In the genomic region with DNA sequence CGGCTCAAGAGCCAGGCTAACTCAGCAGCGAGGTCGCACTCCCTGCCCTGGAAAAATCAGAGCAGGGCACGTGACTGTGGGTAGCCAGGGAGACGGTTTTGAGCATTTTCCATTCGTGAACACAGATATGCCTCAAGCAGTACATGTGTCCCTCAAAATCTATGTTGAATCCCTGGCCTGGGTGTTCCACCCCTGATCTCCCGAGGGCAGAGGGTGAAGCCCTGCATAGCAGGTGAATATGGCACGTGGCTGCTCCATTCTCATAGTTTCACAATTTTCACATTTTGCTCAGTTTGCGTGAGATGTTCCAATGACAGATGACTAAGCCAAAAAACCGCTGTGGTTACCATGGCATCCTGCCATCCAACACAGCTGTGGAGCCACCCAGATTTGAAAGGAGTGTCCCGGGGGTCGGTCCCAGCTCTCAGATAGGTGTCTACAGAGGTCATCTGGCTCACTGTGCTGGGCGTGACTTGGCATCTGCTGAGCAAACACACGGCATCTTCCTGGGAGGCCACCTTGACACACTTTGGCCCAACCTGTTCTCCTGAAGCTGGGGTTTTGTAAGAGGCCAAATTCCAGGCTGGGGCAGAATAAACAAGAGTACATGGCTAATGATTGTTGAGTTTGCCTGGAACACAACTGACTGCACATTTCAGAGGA, we compare ENCODE assay signal across 9 mouse cellular contexts. TPM values are rescaled to one million over a fixed set of nuclear protein-coding genes. Genes with fewer than 3 reads are reported as not detected.
DNase-seq lines count a peak whose midpoint lies in the region; ATAC-seq and TF ChIP-seq lines count a peak whose summit lies in the region.
"Had no signal": no experiment of that assay in that cellular context is flagged by ENCODE, and none has a peak within 500 bp of the region (broad histone marks: within the 10 kb centered on the region; RNA-seq: fewer than 3 reads in every experiment).

No protein-coding gene starts in this region.

- no peaks in the 10 kb centered on the region for H3K9me3 ChIP-seq in MEL (replicated peaks; ENCODE audit: insufficient read depth, low read length)
- no peaks in the 10 kb centered on the region for H3K9me3 ChIP-seq in intestine, embryonic 16.5 days (ENCODE audit: control insufficient read depth, low read length)
- no peaks in the 10 kb centered on the region for H3K9me3 ChIP-seq in lung, embryonic 15.5 days
- no peaks in the 10 kb centered on the region for H3K9me3 ChIP-seq in stomach, postnatal 0 days (ENCODE audit: control insufficient read depth, low read length)
- H3K9me3 ChIP-seq in hindbrain, embryonic 12.5 days (replicated peaks): no peaks in the 10 kb centered on the region
- H3K9me3 ChIP-seq: hindbrain, embryonic 15.5 days had no signal

- TF ChIP-seq EP300 in MEL (IDR thresholded peaks at IDR 0.05; ENCODE audit: low read depth in 1 of 2, low read length in 2 of 2): 0 out of 4 replicates have a peak, but pooled peaks of 1 of the 2 experiments have one; percentile 22
- TF ChIP-seq EP300 in stomach, postnatal 0 days (optimal IDR thresholded peaks at IDR 0.05): no peak

- DNase-seq in 3134 (ENCODE audit: extremely low read depth, insufficient read length, low spot score): peak; percentile 85
- peak; percentile 64 for DNase-seq in MEL (ENCODE audit: low read depth, low spot score)
- DNase-seq in cerebellum, postnatal 10 days: peak; percentile 52 to 55
- DNase-seq in stomach, postnatal 0 days (ENCODE audit: low spot score): peak; percentile 86
- no peak for DNase-seq in frontal cortex, postnatal 36 days (ENCODE audit: low spot score in 2 of 2)

- TF ChIP-seq CTCF in MEL (IDR thresholded peaks at IDR 0.05 in 2 of 3, conservative IDR thresholded peaks at IDR 0.05 in 1 of 3; ENCODE audit: control insufficient read depth in 1 of 3, insufficient read depth in 1 of 3, low read depth in 2 of 3, low read length in 3 of 3, poor library complexity in 1 of 3, severe bottlenecking in 1 of 3): no peak
- no peak for TF ChIP-seq CTCF in stomach, postnatal 0 days (IDR thresholded peaks at IDR 0.05; ENCODE audit: low read depth)

- H3K27ac ChIP-seq in MEL (ENCODE audit: control insufficient read depth, low read depth, low read length): no peak overlapping the region
- H3K27ac ChIP-seq in intestine, embryonic 16.5 days (ENCODE audit: low read length): peak overlapping the region; percentile 63
- peak overlapping the region; percentile 23 for H3K27ac ChIP-seq in lung, embryonic 15.5 days
- peak overlapping the region; percentile 74 for H3K27ac ChIP-seq in stomach, postnatal 0 days (replicated peaks)
- H3K27ac ChIP-seq in hindbrain, embryonic 12.5 days: no peak overlapping the region
- H3K27ac ChIP-seq: hindbrain, embryonic 15.5 days had no signal

- 0 out of 4 replicates have a peak, but pooled peaks cover 0 to 2% of the 10 kb centered on the region in 2 experiments for H3K27me3 ChIP-seq in MEL (ENCODE audit: control insufficient read depth in 1 of 2, insufficient read depth in 2 of 2, low read length in 2 of 2)
- H3K27me3 ChIP-seq in intestine, embryonic 16.5 days (replicated peaks; ENCODE audit: control insufficient read depth, insufficient read depth, low read length): no peaks in the 10 kb centered on the region
- H3K27me3 ChIP-seq in lung, embryonic 15.5 days: no peaks in the 10 kb centered on the region
- H3K27me3 ChIP-seq in stomach, postnatal 0 days (ENCODE audit: control insufficient read depth, insufficient read depth, low read length): no peaks in the 10 kb centered on the region
- H3K27me3 ChIP-seq in hindbrain, embryonic 12.5 days: no peaks in the 10 kb centered on the region
- H3K27me3 ChIP-seq: hindbrain, embryonic 15.5 days had no signal

- 50% methylated on average over 14 of the region's 14 CpGs for WGBS in intestine, embryonic 16.5 days
- 41% methylated on average over 14 of the region's 14 CpGs for WGBS in lung, embryonic 15.5 days
- 40% methylated on average over 14 of the region's 14 CpGs for WGBS in stomach, postnatal 0 days
- WGBS in hindbrain, embryonic 12.5 days: 80% methylated on average over 14 of the region's 14 CpGs

- H3K4me3 ChIP-seq in MEL (ENCODE audit: control insufficient read depth in 1 of 2, insufficient read depth in 1 of 2, low read depth in 2 of 2, low read length in 2 of 2): no peak overlapping the region
- no peak overlapping the region for H3K4me3 ChIP-seq in intestine, embryonic 16.5 days (ENCODE audit: low read length)
- no peak overlapping the region for H3K4me3 ChIP-seq in lung, embryonic 15.5 days
- no peak overlapping the region for H3K4me3 ChIP-seq in stomach, postnatal 0 days (ENCODE audit: low read depth, low read length)
- H3K4me3 ChIP-seq in hindbrain, embryonic 12.5 days: no peak overlapping the region
- H3K4me3 ChIP-seq: hindbrain, embryonic 15.5 days had no signal

- TF ChIP-seq POLR2A in MEL (IDR thresholded peaks at IDR 0.05; ENCODE audit: control insufficient read depth in 1 of 2, insufficient read depth in 1 of 2, low read depth in 1 of 2, low read length in 2 of 2, poor library complexity in 1 of 2): no peak

- peaks cover 0 to 2% of the 10 kb centered on the region in 2 experiments; a peak in 1 of 4 replicates for H3K36me3 ChIP-seq in MEL (ENCODE audit: control insufficient read depth in 1 of 2, insufficient read depth in 2 of 2, low read length in 2 of 2)
- no peaks in the 10 kb centered on the region for H3K36me3 ChIP-seq in intestine, embryonic 16.5 days (ENCODE audit: control insufficient read depth, insufficient read depth, low read length)
- H3K36me3 ChIP-seq in lung, embryonic 15.5 days: no peaks in the 10 kb centered on the region
- no peaks in the 10 kb centered on the region for H3K36me3 ChIP-seq in stomach, postnatal 0 days (ENCODE audit: control insufficient read depth, insufficient read depth, low read length)
- H3K36me3 ChIP-seq in hindbrain, embryonic 12.5 days: no peaks in the 10 kb centered on the region
- H3K36me3 ChIP-seq: hindbrain, embryonic 15.5 days had no signal

- no peaks in the 10 kb centered on the region for H3K79me2 ChIP-seq in MEL (ENCODE audit: control insufficient read depth, insufficient read depth, low read length, poor library complexity)

- H3K4me1 ChIP-seq in MEL (ENCODE audit: control insufficient read depth in 1 of 2, insufficient read depth in 2 of 2, low read length in 2 of 2): peaks cover 2 to 27% of the 10 kb centered on the region in 2 experiments
- H3K4me1 ChIP-seq in intestine, embryonic 16.5 days (ENCODE audit: control insufficient read depth, insufficient read depth, low read length): peaks cover 14% of the 10 kb centered on the region; the same call in 1 of the 2 replicates
- H3K4me1 ChIP-seq in lung, embryonic 15.5 days: peaks cover 24% of the 10 kb centered on the region
- H3K4me1 ChIP-seq in stomach, postnatal 0 days (replicated peaks; ENCODE audit: control insufficient read depth, insufficient read depth): no peaks in the 10 kb centered on the region
- peaks cover 19% of the 10 kb centered on the region for H3K4me1 ChIP-seq in hindbrain, embryonic 12.5 days

- ATAC-seq in intestine, embryonic 16.5 days: peak; percentile 89
- peak; percentile 60 for ATAC-seq in lung, embryonic 15.5 days (ENCODE audit: borderline replicate concordance, extremely low read depth, low FRiP score, low TSS enrichment)
- ATAC-seq in stomach, postnatal 0 days (ENCODE audit: low FRiP score, low TSS enrichment): peak; percentile 82
- ATAC-seq in hindbrain, embryonic 12.5 days (ENCODE audit: low FRiP score): no peak

- no peak for TF ChIP-seq RAD21 in MEL (IDR thresholded peaks at IDR 0.05; ENCODE audit: low read depth, low read length)

- 0 out of 2 replicates have a peak overlapping the region, but pooled peaks have one; percentile 20 for H3K4me2 ChIP-seq in intestine, embryonic 16.5 days (ENCODE audit: low read depth, low read length)
- 0 out of 2 replicates have a peak overlapping the region, but pooled peaks have one; percentile 13 for H3K4me2 ChIP-seq in lung, embryonic 15.5 days
- H3K4me2 ChIP-seq in stomach, postnatal 0 days (replicated peaks; ENCODE audit: low read depth): no peak overlapping the region
- no peak overlapping the region for H3K4me2 ChIP-seq in hindbrain, embryonic 12.5 days (replicated peaks)
- H3K4me2 ChIP-seq: hindbrain, embryonic 15.5 days had no signal

- no peak overlapping the region for H3K9ac ChIP-seq in MEL (ENCODE audit: control insufficient read depth, low read depth, low read length, poor library complexity, severe bottlenecking)
- H3K9ac ChIP-seq in intestine, embryonic 16.5 days (ENCODE audit: low read depth, low read length): no peak overlapping the region
- H3K9ac ChIP-seq in lung, embryonic 15.5 days: no peak overlapping the region
- no peak overlapping the region for H3K9ac ChIP-seq in stomach, postnatal 0 days (ENCODE audit: low read length)
- no peak overlapping the region for H3K9ac ChIP-seq in hindbrain, embryonic 12.5 days
- H3K9ac ChIP-seq: hindbrain, embryonic 15.5 days had no signal

TF ChIP-seq in MEL, 35 proteins besides CTCF, POLR2A, EP300 and RAD21 (continues in another document):
- TF ChIP-seq ZKSCAN1 (IDR thresholded peaks at IDR 0.05; ENCODE audit: low read depth, low read length) (no peak), BHLHE40 (IDR thresholded peaks at IDR 0.05; ENCODE audit: borderline replicate concordance, low read depth, low read length) (0 out of 2 replicates have a peak, but pooled peaks have one; percentile 40), SMC3 (IDR thresholded peaks at IDR 0.05; ENCODE audit: low read depth, low read length) (no peak), ZMIZ1 (IDR thresholded peaks at IDR 0.05; ENCODE audit: low read depth, low read length) (no peak), ETS1 (IDR thresholded peaks at IDR 0.05; ENCODE audit: low read depth, low read length) (peak; percentile 83), GATA1 (IDR thresholded peaks at IDR 0.05; ENCODE audit: low read depth, low read length) (no peak), USF1 (IDR thresholded peaks at IDR 0.05; ENCODE audit: low read depth, low read length) (peak; percentile 76), JUND (IDR thresholded peaks at IDR 0.05; ENCODE audit: low read depth, low read length) (no peak), RCOR1 (IDR thresholded peaks at IDR 0.05; ENCODE audit: low read depth, low read length) (peak; percentile 64; the same call in 1 of the 2 replicates), CHD2 (IDR thresholded peaks at IDR 0.05; ENCODE audit: low read length) (no peak), MAX (IDR thresholded peaks at IDR 0.05; ENCODE audit: low read length) (peak; percentile 29; the same call in 1 of the 2 replicates), MXI1 (IDR thresholded peaks at IDR 0.05; ENCODE audit: low read depth, low read length) (no peak)

RNA-seq across cellular contexts. Expression of gene Cpeb4, which starts 47.4 kb away (rescaled TPM):
- total RNA-seq in MEL (2012; rRNA removed): 3.4 and 3.8 TPM in 2 replicates
- 1 to 10 TPM in 1 of 2 experiments, not detected in 1; 4.9 TPM for polyA plus RNA-seq in MEL (2012; ENCODE audit: insufficient read depth in 1 of 2, insufficient read length in 2 of 2, low read depth in 1 of 2, low replicate concordance in 2 of 2, missing spikeins in 1 of 2)
- polyA plus RNA-seq in intestine, embryonic 16.5 days (2015; fragmentation: Nextera tagmentation; extraction: Ambion mirVana): 3.0 and 5.2 TPM in 2 replicates
- polyA plus RNA-seq in lung, embryonic 15.5 days (2015; fragmentation: Nextera tagmentation; extraction: Ambion mirVana): 2.9 and 3.3 TPM in 2 replicates
- polyA plus RNA-seq in stomach, postnatal 0 days (2015; fragmentation: Nextera tagmentation; extraction: Ambion mirVana): 5.7 and 6.1 TPM in 2 replicates
- 16.0 and 18.6 TPM in 2 replicates for polyA plus RNA-seq in hindbrain, embryonic 12.5 days (2016; fragmentation: Nextera tagmentation; extraction: Ambion mirVana)

Comparison
In these comparisons a context has a peak if more than half of its experiments do, and no peak if none do; other contexts are left out.
1. DNase-seq: peak in 3134 (single experiment), MEL (single experiment), cerebellum, postnatal 10 days (2 of 2) and stomach, postnatal 0 days (single experiment); none in frontal cortex, postnatal 36 days (0 of 2).
2. H3K27ac ChIP-seq: peak in intestine, embryonic 16.5 days (single experiment), lung, embryonic 15.5 days (single experiment) and stomach, postnatal 0 days (single experiment); none in MEL (single experiment) and hindbrain, embryonic 12.5 days (single experiment).
3. H3K4me2 ChIP-seq: peak in intestine, embryonic 16.5 days (single experiment) and lung, embryonic 15.5 days (single experiment); none in stomach, postnatal 0 days (single experiment) and hindbrain, embryonic 12.5 days (single experiment).